Mouse (Mus musculus): ENCODE measurements around the gene Itga8. TPM values are rescaled to one million over a fixed set of nuclear protein-coding genes. Genes with fewer than 3 reads are reported as not detected.

Itga8 gene
- polyA plus RNA-seq, 1 experiment from 2014 or later: 8.1 TPM

- Histone ChIP-seq H3K27me3 (replicated peaks; ENCODE audit: control insufficient read depth, insufficient read depth, low read length) (no peaks in the 10 kb centered on the region), H3K4me3 (ENCODE audit: low read depth, low read length) (no peak overlapping the region)
- 85% methylated on average over 2 of the region's 2 CpGs for WGBS
These were observed 24.1 kb upstream of the Itga8 start for GRCm38 (mm10) chr2:12325868-12326267.

GRCm38 (mm10) chr2:12325417-12325816 is 23.7 kb upstream of the Itga8 start:
- no peak for DNase-seq (ENCODE audit: low spot score)
- Histone ChIP-seq H3K4me1 (replicated peaks; ENCODE audit: control insufficient read depth, insufficient read depth, low read length) (0 out of 2 replicates have a peak, but pooled peaks cover 3% of the 10 kb centered on the region), H3K27ac (ENCODE audit: low read depth, low read length) (no peak overlapping the region)

More at GRCm38 (mm10) chr2:12325868-12326267, 24.1 kb upstream of the Itga8 start:
- DNase-seq (ENCODE audit: low spot score) (no peak), ATAC-seq (replicated peaks; ENCODE audit: low FRiP score) (no peak)
- Histone ChIP-seq H3K27ac (ENCODE audit: low read depth, low read length) (no peak overlapping the region), H3K36me3 (ENCODE audit: control insufficient read depth, insufficient read depth, low read length) (no peaks in the 10 kb centered on the region), H3K9me3 (ENCODE audit: control insufficient read depth, low read length) (no peaks in the 10 kb centered on the region), H3K9ac (ENCODE audit: low read depth, low read length) (no peak overlapping the region), H3K4me2 (no peak overlapping the region), H3K4me1 (replicated peaks; ENCODE audit: control insufficient read depth, insufficient read depth, low read length) (0 out of 2 replicates have a peak, but pooled peaks cover 3% of the 10 kb centered on the region)

DNA sequence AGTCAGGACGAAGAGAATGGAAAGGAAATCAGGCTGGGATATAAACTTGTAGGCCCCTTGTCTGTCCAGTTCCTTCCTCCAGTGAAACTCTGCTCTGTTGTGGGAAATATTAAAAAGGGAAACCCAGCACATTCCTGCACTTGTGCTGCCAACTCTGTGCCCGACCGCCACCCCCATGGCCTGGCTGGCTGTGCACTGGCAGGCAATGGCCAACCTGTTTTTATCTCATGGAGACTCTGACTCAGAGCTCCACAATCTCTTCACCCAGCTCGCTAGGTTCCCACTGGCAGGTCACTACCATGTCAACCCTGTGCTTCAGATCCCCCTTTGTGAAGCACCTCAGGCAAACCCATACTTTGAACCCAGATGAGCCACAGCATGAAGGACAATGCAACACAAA is 19.2 kb upstream of the Itga8 start:
- no peak overlapping the region for H3K4me3 ChIP-seq (ENCODE audit: low read depth, low read length)
- no peaks in the 10 kb centered on the region for H3K4me1 ChIP-seq (replicated peaks; ENCODE audit: control insufficient read depth, insufficient read depth, low read length)
- no peak overlapping the region for H3K4me2 ChIP-seq
- 81% methylated on average over 4 of the region's 4 CpGs for WGBS
- no peak overlapping the region for H3K27ac ChIP-seq (ENCODE audit: low read depth, low read length)
- DNase-seq (ENCODE audit: low spot score) (no peak), ATAC-seq (replicated peaks; ENCODE audit: low FRiP score) (no peak)
- no peaks in the 10 kb centered on the region for H3K36me3 ChIP-seq (ENCODE audit: control insufficient read depth, insufficient read depth, low read length)
- H3K27me3 ChIP-seq (replicated peaks; ENCODE audit: control insufficient read depth, insufficient read depth, low read length): no peaks in the 10 kb centered on the region
- no peak overlapping the region for H3K9ac ChIP-seq (ENCODE audit: low read depth, low read length)
- H3K9me3 ChIP-seq (ENCODE audit: control insufficient read depth, low read length): no peaks in the 10 kb centered on the region

More at GRCm38 (mm10) chr2:12325417-12325816, 23.7 kb upstream of the Itga8 start:
- Histone ChIP-seq H3K4me2 (no peak overlapping the region), H3K4me3 (ENCODE audit: low read depth, low read length) (no peak overlapping the region), H3K9ac (ENCODE audit: low read depth, low read length) (no peak overlapping the region), H3K36me3 (ENCODE audit: control insufficient read depth, insufficient read depth, low read length) (no peaks in the 10 kb centered on the region), H3K9me3 (ENCODE audit: control insufficient read depth, low read length) (no peaks in the 10 kb centered on the region), H3K27me3 (replicated peaks; ENCODE audit: control insufficient read depth, insufficient read depth, low read length) (no peaks in the 10 kb centered on the region)
- 76% methylated on average over 6 of the region's 6 CpGs for WGBS
- ATAC-seq (replicated peaks; ENCODE audit: low FRiP score): no peak

DNA sequence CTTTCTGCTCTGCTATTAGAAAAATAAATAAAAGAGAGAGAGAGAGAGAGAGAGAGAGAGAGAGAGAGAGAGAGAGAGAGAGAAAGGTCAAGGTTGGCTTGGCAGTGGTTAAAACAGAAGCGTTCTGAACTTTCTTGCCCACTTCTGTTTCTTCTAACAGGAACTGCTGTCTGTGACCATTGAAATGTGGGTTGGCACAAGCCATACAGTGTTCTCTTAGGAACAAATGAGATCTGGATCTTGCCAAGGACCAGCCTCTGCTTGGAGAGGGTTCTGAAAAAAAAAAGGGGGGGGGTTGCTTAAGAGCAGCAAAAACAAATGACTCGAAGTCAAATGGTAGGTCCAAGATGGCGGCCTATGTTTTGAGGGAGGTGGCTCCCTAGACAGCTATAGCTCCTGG is 17.0 kb upstream of the Itga8 start:
- 88% methylated on average over 3 of the region's 3 CpGs for WGBS
- no peak overlapping the region for H3K9ac ChIP-seq (ENCODE audit: low read depth, low read length)
- H3K27me3 ChIP-seq (replicated peaks; ENCODE audit: control insufficient read depth, insufficient read depth, low read length): no peaks in the 10 kb centered on the region
- H3K9me3 ChIP-seq (ENCODE audit: control insufficient read depth, low read length): no peaks in the 10 kb centered on the region
- no peak overlapping the region for H3K4me3 ChIP-seq (ENCODE audit: low read depth, low read length)
- no peak overlapping the region for H3K27ac ChIP-seq (ENCODE audit: low read depth, low read length)
- H3K36me3 ChIP-seq (ENCODE audit: control insufficient read depth, insufficient read depth, low read length): no peaks in the 10 kb centered on the region
- DNase-seq (ENCODE audit: low spot score): no peak
- no peak for ATAC-seq (replicated peaks; ENCODE audit: low FRiP score)
- no peaks in the 10 kb centered on the region for H3K4me1 ChIP-seq (replicated peaks; ENCODE audit: control insufficient read depth, insufficient read depth, low read length)
- H3K4me2 ChIP-seq: no peak overlapping the region

GRCm38 (mm10) chr2:12318036-12318435 is 16.3 kb upstream of the Itga8 start:
- Histone ChIP-seq H3K4me2 (no peak overlapping the region), H3K9ac (ENCODE audit: low read depth, low read length) (no peak overlapping the region), H3K27me3 (replicated peaks; ENCODE audit: control insufficient read depth, insufficient read depth, low read length) (no peaks in the 10 kb centered on the region), H3K4me1 (replicated peaks; ENCODE audit: control insufficient read depth, insufficient read depth, low read length) (no peaks in the 10 kb centered on the region), H3K4me3 (ENCODE audit: low read depth, low read length) (no peak overlapping the region), H3K36me3 (ENCODE audit: control insufficient read depth, insufficient read depth, low read length) (no peaks in the 10 kb centered on the region), H3K9me3 (ENCODE audit: control insufficient read depth, low read length) (no peaks in the 10 kb centered on the region), H3K27ac (ENCODE audit: low read depth, low read length) (no peak overlapping the region)
- WGBS: 90% methylated on average over 4 of the region's 4 CpGs
- ATAC-seq (replicated peaks; ENCODE audit: low FRiP score) (no peak), DNase-seq (ENCODE audit: low spot score) (no peak)

GRCm38 (mm10) chr2:12317343-12317742 is 15.6 kb upstream of the Itga8 start:
- Histone ChIP-seq H3K36me3 (ENCODE audit: control insufficient read depth, insufficient read depth, low read length) (no peaks in the 10 kb centered on the region), H3K27me3 (replicated peaks; ENCODE audit: control insufficient read depth, insufficient read depth, low read length) (no peaks in the 10 kb centered on the region), H3K4me3 (ENCODE audit: low read depth, low read length) (no peak overlapping the region), H3K9ac (ENCODE audit: low read depth, low read length) (no peak overlapping the region), H3K4me2 (no peak overlapping the region), H3K27ac (ENCODE audit: low read depth, low read length) (no peak overlapping the region), H3K9me3 (ENCODE audit: control insufficient read depth, low read length) (no peaks in the 10 kb centered on the region), H3K4me1 (replicated peaks; ENCODE audit: control insufficient read depth, insufficient read depth, low read length) (no peaks in the 10 kb centered on the region)
- no peak; the same call in 1 of the 2 replicates for ATAC-seq (replicated peaks; ENCODE audit: low FRiP score)
- WGBS: 63% methylated on average over 5 of the region's 5 CpGs
- no peak for DNase-seq (ENCODE audit: low spot score)

GRCm38 (mm10) chr2:12316361-12316760 is 14.6 kb upstream of the Itga8 start:
- Histone ChIP-seq H3K4me1 (replicated peaks; ENCODE audit: control insufficient read depth, insufficient read depth, low read length) (no peaks in the 10 kb centered on the region), H3K36me3 (ENCODE audit: control insufficient read depth, insufficient read depth, low read length) (no peaks in the 10 kb centered on the region), H3K27me3 (replicated peaks; ENCODE audit: control insufficient read depth, insufficient read depth, low read length) (no peaks in the 10 kb centered on the region), H3K4me3 (ENCODE audit: low read depth, low read length) (no peak overlapping the region), H3K9me3 (ENCODE audit: control insufficient read depth, low read length) (no peaks in the 10 kb centered on the region), H3K9ac (ENCODE audit: low read depth, low read length) (no peak overlapping the region), H3K27ac (ENCODE audit: low read depth, low read length) (no peak overlapping the region), H3K4me2 (no peak overlapping the region)
- ATAC-seq (replicated peaks; ENCODE audit: low FRiP score): no peak
- WGBS: 54% methylated on average over 7 of the region's 7 CpGs
- no peak for DNase-seq (ENCODE audit: low spot score)

GRCm38 (mm10) chr2:12314028-12314427 is 12.3 kb upstream of the Itga8 start:
- 68% methylated on average over 6 of the region's 6 CpGs for WGBS
- Histone ChIP-seq H3K4me1 (replicated peaks; ENCODE audit: control insufficient read depth, insufficient read depth, low read length) (no peaks in the 10 kb centered on the region), H3K9me3 (ENCODE audit: control insufficient read depth, low read length) (no peaks in the 10 kb centered on the region), H3K4me2 (no peak overlapping the region), H3K9ac (ENCODE audit: low read depth, low read length) (no peak overlapping the region), H3K27me3 (replicated peaks; ENCODE audit: control insufficient read depth, insufficient read depth, low read length) (no peaks in the 10 kb centered on the region), H3K4me3 (ENCODE audit: low read depth, low read length) (no peak overlapping the region), H3K36me3 (ENCODE audit: control insufficient read depth, insufficient read depth, low read length) (no peaks in the 10 kb centered on the region), H3K27ac (ENCODE audit: low read depth, low read length) (no peak overlapping the region)
- ATAC-seq (replicated peaks; ENCODE audit: low FRiP score) (no peak), DNase-seq (ENCODE audit: low spot score) (no peak)

DNA sequence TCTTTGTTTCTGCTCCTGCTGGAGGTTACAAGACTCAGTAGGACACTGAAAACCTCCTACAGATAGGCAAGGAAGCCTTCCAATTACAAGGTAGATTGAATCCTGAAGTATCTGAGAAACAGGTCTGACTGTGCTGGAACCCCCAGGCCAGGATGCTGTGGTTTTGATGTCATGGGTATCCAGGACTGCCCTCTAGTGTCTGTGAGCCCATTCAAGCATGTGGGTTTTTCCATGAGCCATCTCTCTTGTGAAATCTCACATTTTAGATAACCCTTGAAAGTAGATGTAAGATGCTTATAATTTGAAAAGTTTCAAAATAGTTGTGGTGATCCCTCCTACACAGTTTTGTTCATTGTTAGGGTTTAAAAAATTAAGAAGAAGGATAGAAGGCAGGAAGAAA is 6.7 kb upstream of the Itga8 start:
- Histone ChIP-seq H3K4me2 (no peak overlapping the region), H3K27me3 (replicated peaks; ENCODE audit: control insufficient read depth, insufficient read depth, low read length) (no peaks in the 10 kb centered on the region), H3K9me3 (ENCODE audit: control insufficient read depth, low read length) (no peaks in the 10 kb centered on the region), H3K27ac (ENCODE audit: low read depth, low read length) (no peak overlapping the region), H3K9ac (ENCODE audit: low read depth, low read length) (no peak overlapping the region), H3K4me1 (replicated peaks; ENCODE audit: control insufficient read depth, insufficient read depth, low read length) (no peaks in the 10 kb centered on the region), H3K36me3 (ENCODE audit: control insufficient read depth, insufficient read depth, low read length) (no peaks in the 10 kb centered on the region), H3K4me3 (ENCODE audit: low read depth, low read length) (no peak overlapping the region)
- DNase-seq (ENCODE audit: low spot score): no peak
- ATAC-seq (replicated peaks; ENCODE audit: low FRiP score): no peak

Data from liver, embryonic 11.5 days (tissue).